Mouse (Mus musculus): ENCODE data around the gene Tvp23a.

- TF ChIP-seq CTCF (IDR thresholded peaks at IDR 0.05; ENCODE audit: insufficient read depth, low read length) (no peak), POLR2A (IDR thresholded peaks at IDR 0.05; ENCODE audit: borderline replicate concordance, extremely low read depth, low read depth, low read length) (no peak)
These were observed 14.8 kb downstream of the Tvp23a start for GRCm38 (mm10) chr16:10432387-10432786.
